Mouse (Mus musculus) left cerebral cortex, adult 9 months (tissue): ENCODE results near the gene Rpp40.

ENCODE experiments used
- DNase-seq, 2 experiments: peaks; one replicate each; pipeline ENCODE4 v3.0.0; 2022; ENCODE audit warnings: low spot score in 2 of 2

Gene Rpp40

GRCm38 (mm10) chr13:35852851-35853575 is 53.1 kb downstream of the Rpp40 start:
- DNase-seq, result no peak

DNA sequence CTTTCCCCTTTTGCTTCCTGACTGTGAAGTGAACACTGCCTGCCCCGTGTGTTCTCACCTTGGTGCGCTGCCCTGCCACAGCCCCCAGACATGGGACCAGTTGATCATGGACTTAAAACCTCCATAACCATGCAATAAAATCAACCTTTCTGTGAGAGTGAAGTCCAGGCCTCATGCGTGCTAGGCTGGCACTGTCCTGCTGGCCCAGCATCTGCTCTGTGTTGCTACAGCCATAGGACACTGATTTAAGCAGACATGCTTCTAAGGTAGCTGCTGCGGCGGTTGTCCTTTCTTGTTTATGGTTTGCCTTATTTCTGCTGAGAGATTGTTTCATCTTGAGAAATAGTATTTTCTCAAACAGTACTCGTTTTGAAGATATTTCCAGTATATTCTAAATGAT is 54.6 kb downstream of the Rpp40 start:
- no peak for DNase-seq

- no peak for DNase-seq
Measured at GRCm38 (mm10) chr13:35848694-35849093, 57.5 kb downstream of the Rpp40 start.

DNA sequence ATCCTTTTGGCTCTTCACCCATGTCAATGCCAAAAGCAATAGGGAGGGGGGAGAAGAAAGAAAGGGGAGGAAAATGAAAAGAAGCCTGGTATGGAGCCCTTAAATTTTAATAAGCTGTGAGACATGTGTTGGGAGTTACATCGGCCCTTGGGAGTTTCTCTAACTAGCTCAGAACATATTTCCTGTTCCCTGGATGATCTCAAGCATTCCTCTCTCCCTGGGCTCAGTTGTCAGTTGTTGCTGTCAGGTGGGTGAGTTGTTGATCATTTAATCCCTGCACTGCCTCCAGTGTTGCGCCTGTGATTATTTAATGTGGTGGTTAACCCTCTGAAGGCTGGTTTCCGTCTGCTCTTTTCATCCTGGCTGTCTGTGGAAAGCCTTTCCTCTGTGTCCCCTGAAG is 60.9 kb downstream of the Rpp40 start:
- no peak for DNase-seq
